Mouse (Mus musculus): ENCODE results near the gene Gm7544. TPM values are rescaled to one million over a fixed set of nuclear protein-coding genes. Genes with fewer than 3 reads are reported as not detected.
"Not testable (repeated sequence)": the region's sequence is repeated elsewhere in the genome, so short reads cannot be mapped to it uniquely, and the experiment has no call there.

The Gm7544 gene
- polyA plus RNA-seq, 1 experiment from 2014 or later: 2.2 TPM

GRCm38 (mm10) chr1:82973244-82973643 is 17.4 kb upstream of the Gm7544 start:
- Histone ChIP-seq H3K9me3 (replicated peaks) (no peaks in the 10 kb centered on the region), H3K4me3 (replicated peaks) (no peak overlapping the region), H3K27ac (replicated peaks) (no peak overlapping the region), H3K4me2 (replicated peaks) (no peak overlapping the region), H3K9ac (no peak overlapping the region), H3K4me1 (no peaks in the 10 kb centered on the region), H3K36me3 (no peaks in the 10 kb centered on the region), H3K27me3 (no peaks in the 10 kb centered on the region)
- 76% methylated on average over 1 of the region's 1 CpGs for WGBS
- no peak for ATAC-seq (ENCODE audit: insufficient number of reproducible peaks, low FRiP score, low TSS enrichment, low read depth)

- H3K27me3 ChIP-seq: no peaks in the 10 kb centered on the region
- H3K27ac ChIP-seq (replicated peaks): no peak overlapping the region
- H3K36me3 ChIP-seq: no peaks in the 10 kb centered on the region
- H3K4me1 ChIP-seq: no peaks in the 10 kb centered on the region
- H3K4me3 ChIP-seq (replicated peaks): no peak overlapping the region
- H3K9ac ChIP-seq: no peak overlapping the region
- H3K4me2 ChIP-seq (replicated peaks): no peak overlapping the region
- no peaks in the 10 kb centered on the region for H3K9me3 ChIP-seq (replicated peaks)
- no peak for ATAC-seq (ENCODE audit: insufficient number of reproducible peaks, low FRiP score, low TSS enrichment, low read depth)
- 46% methylated on average over 4 of the region's 4 CpGs for WGBS
Measured at GRCm38 (mm10) chr1:82972046-82972445, 16.2 kb upstream of the Gm7544 start.

DNA sequence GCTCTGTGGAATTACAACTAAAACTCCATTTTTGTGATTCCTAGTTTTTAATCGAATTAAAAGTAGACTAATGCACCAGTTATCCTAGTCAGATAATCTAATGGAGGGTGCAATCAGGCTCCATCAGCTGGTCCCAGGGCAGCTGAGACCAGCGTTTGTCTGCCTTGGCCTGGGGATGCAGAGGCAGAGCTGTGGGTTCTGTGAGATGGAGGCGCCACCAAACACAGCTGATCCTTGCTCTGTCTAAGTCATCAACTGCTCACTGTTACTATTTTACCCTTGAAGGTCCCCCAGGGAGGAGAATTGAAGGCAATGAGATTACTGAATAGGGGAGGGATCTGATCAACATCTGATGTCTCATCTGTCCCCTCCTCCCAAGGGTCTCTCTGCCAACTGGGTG is 10.6 kb upstream of the Gm7544 start:
- H3K9me3 ChIP-seq (replicated peaks): no peaks in the 10 kb centered on the region
- H3K36me3 ChIP-seq: no peaks in the 10 kb centered on the region
- WGBS: 66% methylated on average over 3 of the region's 3 CpGs
- no peak overlapping the region for H3K4me3 ChIP-seq (replicated peaks)
- H3K9ac ChIP-seq: no peak overlapping the region
- H3K27ac ChIP-seq (replicated peaks): no peak overlapping the region
- H3K27me3 ChIP-seq: no peaks in the 10 kb centered on the region
- no peak overlapping the region for H3K4me2 ChIP-seq (replicated peaks)
- ATAC-seq (ENCODE audit: insufficient number of reproducible peaks, low FRiP score, low TSS enrichment, low read depth): no peak
- no peaks in the 10 kb centered on the region for H3K4me1 ChIP-seq

DNA sequence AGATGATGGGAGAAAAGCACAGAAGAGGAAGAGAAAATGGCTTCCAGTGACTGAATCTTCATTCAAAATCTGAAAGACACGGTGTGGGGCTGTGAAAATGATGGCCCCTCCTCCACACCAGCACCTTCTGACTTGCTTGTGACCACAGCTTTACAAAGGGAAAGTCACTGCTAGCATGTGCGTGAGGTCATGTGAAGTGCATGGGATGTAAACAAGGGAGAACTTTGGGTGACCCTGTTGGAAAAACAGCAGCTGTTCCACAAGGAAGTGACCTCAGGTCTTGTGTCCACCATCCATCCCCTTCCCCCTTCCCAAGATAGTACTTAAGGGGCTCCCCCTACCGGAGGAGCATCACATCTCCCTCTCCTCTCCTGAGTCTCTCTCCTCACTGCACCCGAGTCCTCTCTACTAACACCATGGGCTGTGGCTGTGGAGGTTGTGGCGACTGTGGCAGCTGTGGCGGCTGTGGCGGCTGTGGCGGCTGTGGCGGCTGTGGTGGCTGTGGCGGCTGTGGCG is 4.1 kb upstream of the Gm7544 start, which contains the start of gene Gm47955:
TSS of gene Gm47955 (plus strand) at position 417 of the 516 bp plus-strand sequence.
- ATAC-seq (ENCODE audit: insufficient number of reproducible peaks, low FRiP score, low TSS enrichment, low read depth): no peak
- no peak within 1 kb of the TSS for H3K9ac ChIP-seq
- H3K27me3 ChIP-seq: no peaks in the 10 kb centered on the region
- 94% methylated on average over 11 of the region's 11 CpGs for WGBS
- H3K9me3 ChIP-seq (replicated peaks): no peaks in the 10 kb centered on the region
- no peaks in the 10 kb centered on the region for H3K4me1 ChIP-seq
- no peaks in the 10 kb centered on the region for H3K36me3 ChIP-seq
- H3K4me3 ChIP-seq (replicated peaks): no peak within 1 kb of the TSS
- H3K27ac ChIP-seq (replicated peaks): no peak within 1 kb of the TSS
- no peak within 1 kb of the TSS for H3K4me2 ChIP-seq (replicated peaks)

DNA sequence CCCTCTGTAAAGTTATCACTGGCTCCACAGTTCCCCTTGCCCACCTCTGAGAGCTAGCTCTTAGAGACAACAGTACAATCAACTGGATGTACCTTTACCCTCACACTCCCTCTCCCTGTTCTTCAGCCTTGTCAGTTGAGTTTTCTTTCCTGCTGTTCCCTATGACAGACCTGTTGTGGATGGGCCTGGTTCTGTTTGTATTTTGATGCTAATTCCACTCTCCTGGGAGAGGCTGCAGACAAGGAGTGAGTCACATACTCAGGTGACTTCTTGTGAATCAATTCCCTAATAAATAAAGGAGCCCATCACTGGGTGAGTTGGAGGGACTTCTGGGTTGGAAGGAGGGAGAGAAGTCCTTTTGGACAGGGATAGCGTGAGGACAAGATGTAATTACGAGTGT is 7.2 kb downstream of the Gm7544 start:
- Histone ChIP-seq H3K27me3 (no peaks in the 10 kb centered on the region), H3K36me3 (no peaks in the 10 kb centered on the region), H3K4me2 (replicated peaks) (no peak overlapping the region), H3K4me1 (no peaks in the 10 kb centered on the region), H3K4me3 (replicated peaks) (no peak overlapping the region), H3K27ac (replicated peaks) (no peak overlapping the region), H3K9me3 (replicated peaks) (no peaks in the 10 kb centered on the region), H3K9ac (no peak overlapping the region)
- ATAC-seq (ENCODE audit: insufficient number of reproducible peaks, low FRiP score, low TSS enrichment, low read depth): no peak
- WGBS: 82% methylated on average over 2 of the region's 2 CpGs

DNA sequence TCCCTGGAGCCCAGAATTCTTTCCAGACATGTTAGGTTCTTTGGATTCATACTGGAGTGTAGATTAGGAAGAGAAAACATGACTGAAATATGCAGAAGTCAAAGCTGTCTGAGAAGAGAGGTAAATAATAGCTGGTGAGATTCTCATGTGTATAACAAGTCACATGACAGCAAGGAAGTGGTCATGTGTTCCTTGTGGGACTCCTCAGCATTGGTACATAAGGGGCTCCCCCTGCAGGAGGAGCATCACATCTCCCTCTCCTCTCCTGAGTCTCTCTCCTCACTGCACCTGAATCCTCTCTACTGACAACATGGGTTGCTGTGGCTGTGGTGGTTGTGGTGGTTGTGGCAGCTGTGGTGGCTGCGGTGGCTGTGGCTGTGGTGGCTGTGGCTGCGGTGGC is 9.8 kb downstream of the Gm7544 start:
- H3K9me3 ChIP-seq (replicated peaks); H3K27me3 ChIP-seq; H3K4me3 ChIP-seq (replicated peaks); H3K4me2 ChIP-seq (replicated peaks); H3K9ac ChIP-seq; H3K36me3 ChIP-seq; H3K27ac ChIP-seq (replicated peaks); ATAC-seq (ENCODE audit: insufficient number of reproducible peaks, low FRiP score, low TSS enrichment, low read depth); H3K4me1 ChIP-seq: not testable (repeated sequence)
- WGBS: 100% methylated on average over 2 of the region's 2 CpGs

DNA sequence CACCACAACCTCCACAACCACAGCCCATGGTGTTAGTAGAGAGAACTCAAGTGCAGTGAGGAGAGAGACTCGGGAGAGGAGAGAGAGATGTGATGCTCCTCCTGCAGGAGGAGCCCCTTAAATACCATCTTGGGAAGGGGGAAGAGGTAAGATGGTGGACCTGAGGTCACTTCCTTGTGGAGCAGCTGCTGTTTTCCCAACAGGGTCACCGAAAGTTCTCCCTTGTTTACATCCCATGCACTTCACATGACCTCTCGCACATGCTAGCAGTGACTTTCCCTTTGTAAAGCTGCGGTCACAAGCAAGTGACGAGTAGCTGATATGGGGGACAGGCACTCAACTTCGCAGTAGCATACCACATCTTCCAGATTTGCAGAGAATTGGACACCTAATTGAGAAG is 12.5 kb downstream of the Gm7544 start, which contains the start of gene A030003K21Rik:
TSS of gene A030003K21Rik (minus strand) at position 94 of the 400 bp plus-strand sequence.
- H3K27me3 ChIP-seq; H3K27ac ChIP-seq (replicated peaks); ATAC-seq (ENCODE audit: insufficient number of reproducible peaks, low FRiP score, low TSS enrichment, low read depth); H3K4me3 ChIP-seq (replicated peaks); H3K36me3 ChIP-seq; H3K9ac ChIP-seq; H3K4me2 ChIP-seq (replicated peaks); H3K9me3 ChIP-seq (replicated peaks); H3K4me1 ChIP-seq: not testable (repeated sequence)
- no CpG with 5 or more reads among the region's 6 CpGs for WGBS

- H3K27me3 ChIP-seq; H3K9me3 ChIP-seq (replicated peaks); H3K9ac ChIP-seq; H3K4me2 ChIP-seq (replicated peaks); ATAC-seq (ENCODE audit: insufficient number of reproducible peaks, low FRiP score, low TSS enrichment, low read depth); H3K27ac ChIP-seq (replicated peaks); H3K4me1 ChIP-seq; H3K36me3 ChIP-seq; H3K4me3 ChIP-seq (replicated peaks): not testable (repeated sequence)
- WGBS: 68% methylated on average over 1 of the region's 2 CpGs
Measured at GRCm38 (mm10) chr1:82942505-82942904, 13.3 kb downstream of the Gm7544 start.

- WGBS: 93% methylated on average over 5 of the region's 5 CpGs
- no peak overlapping the region for H3K4me2 ChIP-seq (replicated peaks)
- H3K27me3 ChIP-seq: no peaks in the 10 kb centered on the region
- no peak for ATAC-seq (ENCODE audit: insufficient number of reproducible peaks, low FRiP score, low TSS enrichment, low read depth)
- H3K27ac ChIP-seq (replicated peaks): no peak overlapping the region
- no peaks in the 10 kb centered on the region; the same call in 1 of the 2 replicates for H3K9me3 ChIP-seq (replicated peaks)
- no peak overlapping the region for H3K9ac ChIP-seq
- H3K4me1 ChIP-seq: no peaks in the 10 kb centered on the region
- H3K36me3 ChIP-seq: no peaks in the 10 kb centered on the region
- H3K4me3 ChIP-seq (replicated peaks): no peak overlapping the region
Measured at GRCm38 (mm10) chr1:82938666-82939065, 17.1 kb downstream of the Gm7544 start.

- H3K36me3 ChIP-seq; H3K9me3 ChIP-seq (replicated peaks); ATAC-seq (ENCODE audit: insufficient number of reproducible peaks, low FRiP score, low TSS enrichment, low read depth); H3K4me2 ChIP-seq (replicated peaks); H3K4me1 ChIP-seq; H3K4me3 ChIP-seq (replicated peaks); H3K27me3 ChIP-seq; H3K27ac ChIP-seq (replicated peaks); H3K9ac ChIP-seq: not testable (repeated sequence)
- no CpG with 5 or more reads among the region's 6 CpGs for WGBS
Measured at GRCm38 (mm10) chr1:82931326-82931725, 24.5 kb downstream of the Gm7544 start, which contains the start of gene Gm6217. Gene Gm6217, minus strand, starts transcription at chr1:82931399.

DNA sequence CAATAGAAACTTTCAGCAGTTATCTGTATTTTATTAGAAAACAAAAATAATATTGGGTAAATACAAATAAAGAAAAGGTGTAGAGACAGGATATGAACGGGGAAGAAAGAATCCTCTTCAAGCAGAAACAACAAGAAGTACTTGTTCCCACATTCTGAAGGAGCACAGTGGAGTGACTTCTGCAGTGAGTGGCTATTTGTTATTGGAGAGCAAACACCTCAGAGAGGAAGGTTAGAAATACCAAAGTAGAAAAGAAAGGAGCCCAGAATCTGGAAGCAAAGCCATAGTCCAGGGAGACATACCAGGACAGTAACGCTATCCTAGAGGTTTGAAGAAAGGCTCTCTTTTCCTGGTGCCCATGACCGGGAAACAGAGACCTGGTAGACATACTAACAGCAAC is 25.3 kb downstream of the Gm7544 start:
- not testable (repeated sequence) for H3K36me3 ChIP-seq; H3K4me1 ChIP-seq; H3K4me2 ChIP-seq (replicated peaks); H3K27ac ChIP-seq (replicated peaks); ATAC-seq (ENCODE audit: insufficient number of reproducible peaks, low FRiP score, low TSS enrichment, low read depth); H3K27me3 ChIP-seq; H3K9me3 ChIP-seq (replicated peaks); H3K9ac ChIP-seq; H3K4me3 ChIP-seq (replicated peaks)
- 84% methylated on average over 2 of the region's 3 CpGs for whole genome bisulfite sequencing

DNA sequence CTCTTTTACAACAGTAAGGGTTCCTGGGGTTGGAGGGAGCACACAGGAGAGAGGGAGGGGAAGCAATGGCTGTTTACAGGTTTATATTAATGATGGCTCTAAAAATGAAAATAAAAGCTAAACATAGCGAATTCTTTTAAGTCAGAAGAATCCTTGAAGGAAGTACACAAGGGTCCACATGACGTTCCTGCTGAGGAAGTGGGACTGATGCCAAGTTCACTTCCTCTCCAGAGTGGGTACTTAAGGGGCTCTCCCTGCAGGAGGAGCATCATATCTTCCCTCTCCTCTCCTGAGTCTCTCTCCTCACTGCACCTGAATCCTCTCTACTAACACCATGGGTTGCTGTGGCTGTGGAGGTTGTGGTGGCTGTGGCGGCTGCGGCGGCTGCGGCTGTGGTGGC is 31.2 kb downstream of the Gm7544 start, which contains the start of gene A030014E15Rik:
TSS of gene A030014E15Rik (plus strand) at position 268 of the 400 bp plus-strand sequence.
- no peaks in the 10 kb centered on the region for H3K27me3 ChIP-seq
- H3K36me3 ChIP-seq: no peaks in the 10 kb centered on the region
- no peak within 1 kb of the TSS for H3K4me2 ChIP-seq (replicated peaks)
- no peak within 1 kb of the TSS for H3K9ac ChIP-seq
- ATAC-seq (ENCODE audit: insufficient number of reproducible peaks, low FRiP score, low TSS enrichment, low read depth): no peak
- H3K4me1 ChIP-seq: no peaks in the 10 kb centered on the region
- no peak within 1 kb of the TSS for H3K27ac ChIP-seq (replicated peaks)
- no peak within 1 kb of the TSS for H3K4me3 ChIP-seq (replicated peaks)
- H3K9me3 ChIP-seq (replicated peaks): no peaks in the 10 kb centered on the region
- 84% methylated on average over 6 of the region's 6 CpGs for WGBS

All from embryonic facial prominence, embryonic 15.5 days (tissue).